Comparison of ENCODE assay signal across 13 mouse cellular contexts in genomic region chr8:48322655-48323265, GRCm38 (mm10).
"Had no signal": no experiment of that assay in that cellular context is flagged by ENCODE, and none has a peak within 500 bp of the region (broad histone marks: within the 10 kb centered on the region; RNA-seq: fewer than 3 reads in every experiment).

No protein-coding gene starts in this region.

- H3K9ac ChIP-seq: limb, embryonic 12.5 days; liver, embryonic 13.5 days; liver, postnatal 0 days; midbrain, embryonic 15.5 days; neural tube, embryonic 12.5 days had no signal

- H3K27ac ChIP-seq: kidney, postnatal 0 days; limb, embryonic 12.5 days; liver, embryonic 13.5 days; midbrain, embryonic 15.5 days; neural tube, embryonic 12.5 days; stomach, postnatal 0 days had no signal

- DNase-seq: kidney, postnatal 36 days; layer of hippocampus, adult 9-11 months; layer of hippocampus, postnatal 36 days; liver; liver, embryonic 13.5 days; liver, postnatal 0 days; thymus, adult 18-20 months; thymus, postnatal 14 days had no signal

- H3K9me3 ChIP-seq: limb, embryonic 12.5 days; liver, embryonic 13.5 days; midbrain, embryonic 15.5 days; neural tube, embryonic 12.5 days had no signal

- ATAC-seq: liver, postnatal 0 days; midbrain, embryonic 15.5 days had no signal

- H3K4me1 ChIP-seq: limb, embryonic 12.5 days; liver, embryonic 13.5 days; midbrain, embryonic 15.5 days; neural tube, embryonic 12.5 days had no signal

- H3K4me2 ChIP-seq: limb, embryonic 12.5 days; liver, embryonic 13.5 days; midbrain, embryonic 15.5 days; neural tube, embryonic 12.5 days had no signal

- H3K27me3 ChIP-seq: limb, embryonic 12.5 days; liver, embryonic 13.5 days; midbrain, embryonic 15.5 days; neural tube, embryonic 12.5 days had no signal

- H3K36me3 ChIP-seq: liver, embryonic 13.5 days; midbrain, embryonic 15.5 days; neural tube, embryonic 12.5 days had no signal

- H3K4me3 ChIP-seq: limb, embryonic 12.5 days; liver, embryonic 13.5 days; midbrain, embryonic 15.5 days; neural tube, embryonic 12.5 days had no signal
